Mouse (Mus musculus) erythroblast, embryonic 14.5 days (primary cell): ENCODE results near the gene Krt42.

Source experiments
- GATA1 ChIP-seq: IDR thresholded peaks from 2 replicates; pipeline ENCODE4 v1.6.1; 2012; ENCODE audit warnings: low read length, inconsistent platforms, mixed read lengths
- TAL1 ChIP-seq: IDR thresholded peaks from 3 replicates; pipeline ENCODE4 v1.6.1; 2012; ENCODE audit warnings: low read length, inconsistent platforms, mixed read lengths

DNA sequence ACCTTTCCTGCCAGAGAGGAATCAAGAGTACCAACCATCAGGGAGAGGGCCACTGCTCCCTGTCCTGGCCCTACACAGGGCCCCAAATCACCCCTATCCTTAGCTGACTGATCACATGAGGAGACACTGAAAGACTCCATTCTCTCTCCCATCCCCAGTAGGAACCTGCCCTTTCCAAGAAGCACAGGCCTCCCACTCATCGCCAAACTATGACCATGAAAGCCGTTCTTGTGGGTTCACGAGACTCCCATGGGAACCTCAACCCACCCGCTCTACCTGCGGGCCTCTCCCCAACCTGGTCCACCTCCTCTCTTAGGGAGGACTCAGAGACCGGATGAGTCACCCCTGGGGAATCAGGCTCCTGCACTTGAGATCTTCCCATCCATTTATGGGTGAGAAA is 14.2 kb downstream of the Krt42 start:
- TF ChIP-seq GATA1: no peak
- no peak for TF ChIP-seq TAL1
